Mouse (Mus musculus) heart, postnatal 14 days (tissue): ENCODE measurements around the gene Plcl1. TPM values are rescaled to one million over a fixed set of nuclear protein-coding genes. Genes with fewer than 3 reads are reported as not detected.

Source experiments
- DNase-seq, 2 experiments: peaks; one replicate each; pipeline ENCODE4 v3.0.0; 2021 to 2022
- intact Hi-C: fragments of 180-260 bp; cut with DNase I; formaldehyde crosslinking; loops from one replicate; pipeline ENCODE4 v1.15.1; 2025
- total RNA-seq, 2 experiments: library from RNA; stranded (reverse); gene quantifications; 2 replicates each; pipeline ENCODE4 v1.2.3; 2021

Gene Plcl1
- total RNA-seq, 2 experiments from 2014 or later = 4.8 to 4.9 TPM

DNA sequence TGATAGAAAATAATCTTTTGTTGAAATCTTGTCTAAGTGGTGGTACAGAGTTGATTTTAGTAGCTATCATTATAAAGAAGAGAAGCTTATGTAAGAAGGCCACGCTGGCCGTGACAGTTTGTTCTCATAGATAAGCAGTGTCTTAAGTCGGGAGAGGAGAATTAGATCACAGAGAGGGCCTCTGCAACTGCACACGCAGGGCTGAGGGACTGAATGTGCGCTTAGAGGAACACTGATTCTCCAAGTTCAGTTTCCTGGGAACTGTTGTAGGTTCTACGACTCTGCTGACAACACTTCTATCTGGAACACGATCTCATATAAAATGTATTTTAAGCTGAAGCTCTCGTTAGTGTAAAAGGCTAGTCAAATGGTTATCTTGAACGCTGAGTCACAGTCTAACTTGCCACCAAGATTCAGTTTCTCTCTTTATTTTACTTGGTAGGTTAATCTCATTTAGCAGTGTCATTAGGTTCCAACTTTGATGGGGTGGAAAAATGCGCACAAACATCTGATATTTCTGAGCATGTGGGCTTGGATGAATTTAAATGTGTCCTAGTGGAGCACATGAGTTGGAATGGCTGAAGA, 288.0 kb downstream of the Plcl1 start:
- intact Hi-C loops = no loop called here
- DNase-seq = no peak

DNA sequence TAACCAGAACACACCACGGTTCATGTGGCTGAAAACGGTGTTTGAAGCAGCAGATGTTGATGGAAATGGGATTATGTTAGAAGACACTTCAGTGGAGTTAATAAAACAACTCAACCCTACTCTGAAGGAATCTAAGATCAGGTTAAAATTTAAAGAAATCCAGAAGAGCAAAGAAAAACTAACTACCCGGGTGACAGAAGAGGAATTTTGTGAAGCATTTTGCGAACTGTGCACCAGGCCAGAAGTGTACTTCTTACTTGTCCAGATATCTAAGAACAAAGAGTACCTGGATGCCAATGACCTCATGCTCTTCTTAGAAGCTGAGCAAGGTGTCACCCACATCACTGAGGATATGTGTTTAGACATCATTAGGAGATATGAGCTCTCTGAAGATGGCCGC, 290.5 kb downstream of the Plcl1 start:
- intact Hi-C loops = no loop called here
- DNase-seq = no peak

- intact Hi-C loops = no loop called here
- no peak for DNase-seq
These were observed 293.8 kb downstream of the Plcl1 start for GRCm38 (mm10) chr1:55699393-55699970.

- intact Hi-C loops = no loop called here
- no peak for DNase-seq
These were observed 294.3 kb downstream of the Plcl1 start for GRCm38 (mm10) chr1:55700016-55700415.

- intact Hi-C loops = no loop called here
- DNase-seq = no peak
These were observed 295.0 kb downstream of the Plcl1 start for GRCm38 (mm10) chr1:55700726-55701125.

DNA sequence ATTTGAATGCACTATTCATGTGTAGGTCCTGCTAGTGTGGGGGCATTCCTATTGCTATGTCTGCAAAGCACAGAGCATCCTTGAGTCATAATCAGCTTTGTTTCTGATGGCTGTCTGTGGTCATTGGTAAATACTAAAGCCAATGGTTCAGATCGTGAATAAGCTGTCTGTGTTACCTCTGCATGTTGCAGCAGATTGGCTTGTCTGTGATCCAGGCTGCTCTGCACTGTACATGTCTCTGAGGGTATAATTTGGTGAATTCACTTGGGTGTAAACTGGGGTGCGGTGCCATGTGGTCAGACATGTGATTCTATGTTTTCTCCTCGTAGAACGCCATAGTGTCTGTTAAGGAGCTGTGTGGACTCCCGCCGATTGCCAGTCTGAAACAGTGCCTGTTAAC, 295.9 kb downstream of the Plcl1 start:
- no peak for DNase-seq
- intact Hi-C loops = no loop called here

GRCm38 (mm10) chr1:55702106-55702505, 296.4 kb downstream of the Plcl1 start:
- no peak for DNase-seq
- intact Hi-C loops = no loop called here

DNA sequence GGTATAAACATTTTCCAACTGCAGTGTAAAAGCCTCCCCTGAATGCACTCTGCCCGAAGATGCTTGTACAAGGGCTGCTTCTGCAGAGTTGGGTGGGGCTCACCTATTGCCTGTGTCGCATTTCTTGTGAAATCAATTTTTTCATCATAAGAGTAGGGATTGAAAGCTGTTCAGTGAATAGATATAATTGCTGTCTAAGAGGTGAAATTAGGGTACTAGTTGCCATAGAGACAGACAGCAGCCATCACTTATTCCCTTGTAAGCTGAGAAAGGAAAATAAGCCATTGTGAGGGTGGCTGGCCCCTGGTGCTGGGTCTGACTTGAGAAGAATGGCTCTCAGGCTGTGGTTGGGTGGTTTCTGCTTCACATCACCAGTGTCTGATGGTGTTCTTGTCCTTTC, 299.0 kb downstream of the Plcl1 start:
- DNase-seq = no peak
- intact Hi-C loops = no loop called here

DNA sequence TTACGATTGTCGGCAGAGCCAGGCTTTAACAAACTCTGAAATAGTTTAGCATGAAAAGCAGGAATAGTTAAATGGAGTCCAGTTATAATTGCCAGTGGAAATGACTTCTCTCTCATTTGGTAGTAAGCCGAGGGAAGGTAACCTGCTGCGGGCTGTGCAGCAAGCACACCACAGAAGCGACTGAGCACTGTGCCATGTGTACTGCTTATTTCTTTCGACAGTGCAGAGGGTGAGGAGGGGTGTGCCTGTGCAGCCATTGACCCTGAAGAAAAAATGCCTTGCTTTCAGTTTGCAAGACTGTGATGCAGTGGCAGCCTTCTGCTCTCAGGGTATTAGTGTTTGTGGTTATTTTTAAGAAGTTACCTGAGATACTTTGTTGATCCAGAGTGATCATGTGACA, 299.5 kb downstream of the Plcl1 start:
- intact Hi-C loops = no loop called here
- DNase-seq = no peak

- DNase-seq = no peak
- intact Hi-C loops = no loop called here
These were observed 300.0 kb downstream of the Plcl1 start for GRCm38 (mm10) chr1:55705756-55706155.

DNA sequence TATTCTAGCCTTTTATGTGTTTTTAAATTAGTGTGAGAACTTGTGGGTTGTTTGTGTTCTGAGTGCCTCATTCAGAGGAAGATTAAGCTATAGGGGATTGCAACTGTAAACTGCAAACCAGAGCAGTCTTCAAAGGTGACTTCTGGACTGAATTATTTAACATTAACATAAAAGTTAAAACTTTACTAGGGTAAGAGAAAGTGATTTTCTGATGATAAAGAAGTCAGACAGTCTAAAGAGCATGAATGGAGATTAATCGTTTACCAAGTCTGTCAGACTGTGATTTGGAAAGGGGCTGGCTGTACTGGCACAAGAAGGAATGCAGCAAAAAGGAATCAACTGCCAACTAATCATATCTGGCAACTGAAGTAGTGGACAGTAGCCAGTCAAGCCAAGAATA, 301.2 kb downstream of the Plcl1 start:
- no peak for DNase-seq
- intact Hi-C loops = no loop called here

- no peak for DNase-seq
- intact Hi-C loops = no loop called here
These were observed 311.6 kb downstream of the Plcl1 start for GRCm38 (mm10) chr1:55717283-55717803.

DNA sequence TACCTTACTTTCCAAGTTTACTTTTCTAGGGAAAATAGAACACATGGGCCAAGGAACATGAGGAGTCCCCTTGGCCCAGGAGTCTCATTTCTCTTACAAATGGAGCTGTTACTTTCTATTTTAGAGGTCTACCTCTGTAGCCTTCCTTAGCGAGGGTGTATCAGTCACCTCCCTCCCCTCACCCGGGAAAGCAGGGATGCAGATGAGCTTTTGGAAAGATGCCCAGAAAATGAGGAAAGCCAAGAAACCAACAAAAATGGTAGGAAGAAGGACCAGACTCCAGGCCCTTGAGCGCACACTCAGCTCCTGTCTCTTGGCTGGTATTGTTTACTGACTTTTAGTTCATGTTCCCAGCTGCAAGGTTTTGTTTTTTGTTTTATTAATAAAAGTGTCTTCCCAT, 319.7 kb downstream of the Plcl1 start:
- no peak for DNase-seq
- intact Hi-C loops = no loop called here

DNA sequence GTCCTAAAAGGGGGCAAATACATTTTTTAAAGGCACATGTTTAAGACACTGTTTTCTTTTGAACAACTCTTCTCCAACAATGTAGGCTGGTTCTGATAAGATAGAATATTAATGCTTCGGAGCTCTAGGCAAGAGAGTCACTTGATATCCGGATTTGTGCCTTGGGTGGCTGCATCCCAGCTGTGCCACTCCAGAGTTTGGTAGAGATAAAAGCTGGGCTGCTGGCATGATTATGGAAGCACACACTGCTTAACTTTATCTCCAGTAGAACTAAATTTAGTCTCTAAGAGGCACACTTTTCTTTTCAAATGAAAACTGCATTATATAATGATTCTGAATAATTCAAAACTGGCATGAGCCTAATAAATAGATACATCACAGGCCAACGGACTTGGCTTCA, 323.6 kb downstream of the Plcl1 start:
- intact Hi-C loops = no loop called here
- no peak for DNase-seq

GRCm38 (mm10) chr1:55732951-55733350, 327.2 kb downstream of the Plcl1 start:
- intact Hi-C loops = loop anchor here (10.0 kb wide), 1 partner anchor 158 kb away; no protein-coding TSS in a partner anchor
- DNase-seq = no peak

GRCm38 (mm10) chr1:55736054-55736740, 330.5 kb downstream of the Plcl1 start:
- intact Hi-C loops = loop anchor here (1.0 to 10.0 kb wide), 6 partner anchors 101 to 499 kb away; partner anchors contain the start of gene Mars2
- DNase-seq = peak; percentile 87 to 91

DNA sequence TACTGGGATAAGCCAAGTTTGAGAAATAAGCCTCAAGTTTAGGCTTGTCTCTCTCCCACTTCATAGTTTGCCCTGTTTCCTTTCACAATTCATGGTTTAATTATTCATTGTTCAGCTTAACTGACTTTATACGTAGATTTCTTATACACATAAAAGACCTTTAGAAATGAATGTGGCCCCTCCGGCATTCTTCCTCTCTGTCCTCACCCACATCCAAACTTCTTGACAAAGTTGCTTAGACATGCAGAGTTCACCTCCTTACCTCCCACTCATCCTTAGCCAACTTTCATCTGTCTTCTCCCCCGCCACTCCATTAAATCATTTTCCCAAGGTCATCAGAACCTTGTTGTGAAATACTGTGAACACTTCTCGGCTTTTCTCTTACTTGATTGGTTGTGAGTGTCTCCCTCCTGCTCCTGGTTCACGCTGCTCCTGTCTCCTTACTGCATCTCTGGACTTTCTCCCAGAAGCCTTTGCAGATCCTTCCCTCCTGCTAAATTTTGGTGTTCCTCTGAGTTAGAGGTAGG, 331.1 kb downstream of the Plcl1 start:
- intact Hi-C loops = loop anchor here (1.0 to 10.0 kb wide), 6 partner anchors 100 to 500 kb away; partner anchors contain the start of gene Mars2
- no peak for DNase-seq

- intact Hi-C loops = loop anchor here (5.0 to 10.0 kb wide), 5 partner anchors 98 to 502 kb away; partner anchors contain the start of gene Mars2
- DNase-seq = no peak
These were observed 333.1 kb downstream of the Plcl1 start for GRCm38 (mm10) chr1:55738746-55739365.

- DNase-seq = peak; percentile 9 to 12
- intact Hi-C loops = no loop called here
These were observed 336.2 kb downstream of the Plcl1 start for GRCm38 (mm10) chr1:55741885-55742284.

DNA sequence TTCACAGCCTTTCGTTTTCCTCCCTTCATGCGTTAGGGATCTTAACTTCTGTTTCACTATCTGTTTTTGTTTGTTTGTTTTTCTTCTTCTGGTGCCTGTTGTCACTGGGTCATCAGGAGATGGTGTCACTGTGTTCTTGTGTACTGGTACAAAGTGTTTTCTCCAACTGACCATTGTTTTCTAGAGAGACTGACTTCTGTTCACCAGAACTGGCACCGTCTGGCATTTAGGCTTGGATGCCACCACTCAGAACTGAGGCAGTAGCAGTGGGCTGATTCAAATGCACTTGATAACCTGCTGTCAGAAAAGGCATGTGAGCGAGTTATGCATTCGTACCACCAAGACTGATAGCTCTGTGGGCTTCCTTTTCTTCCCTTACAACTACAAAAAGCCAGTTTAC, 342.8 kb downstream of the Plcl1 start:
- intact Hi-C loops = no loop called here
- no peak for DNase-seq

GRCm38 (mm10) chr1:55749770-55750169, 344.0 kb downstream of the Plcl1 start:
- intact Hi-C loops = no loop called here
- DNase-seq = no peak
